Mouse (Mus musculus): ENCODE measurements around the gene Mrpl27.

GRCm38 (mm10) chr11:94682427-94682826 is 28.9 kb downstream of the Mrpl27 start:
- TF ChIP-seq POLR2A (IDR thresholded peaks at IDR 0.05; ENCODE audit: low read depth, low read length) (no peak), CTCF (conservative IDR thresholded peaks at IDR 0.05 in 1 of 2, IDR thresholded peaks at IDR 0.05 in 1 of 2; ENCODE audit: low read depth in 2 of 2, low read length in 2 of 2) (no peak), POLR2AphosphoS2 (IDR thresholded peaks at IDR 0.05; ENCODE audit: low read depth, low read length) (no peak), EP300 (IDR thresholded peaks at IDR 0.05; ENCODE audit: low read length) (no peak), JUND (conservative IDR thresholded peaks at IDR 0.05; ENCODE audit: low read depth, low read length) (no peak), CHD2 (IDR thresholded peaks at IDR 0.05; ENCODE audit: low read length) (no peak), MXI1 (IDR thresholded peaks at IDR 0.05; ENCODE audit: low read depth, low read length) (no peak), TBP (conservative IDR thresholded peaks at IDR 0.05; ENCODE audit: low read depth, low read length) (no peak), MYC (IDR thresholded peaks at IDR 0.05; ENCODE audit: low read depth, low read length) (no peak)
